15 mouse cellular contexts compared by ENCODE assay signal in the genomic region with DNA sequence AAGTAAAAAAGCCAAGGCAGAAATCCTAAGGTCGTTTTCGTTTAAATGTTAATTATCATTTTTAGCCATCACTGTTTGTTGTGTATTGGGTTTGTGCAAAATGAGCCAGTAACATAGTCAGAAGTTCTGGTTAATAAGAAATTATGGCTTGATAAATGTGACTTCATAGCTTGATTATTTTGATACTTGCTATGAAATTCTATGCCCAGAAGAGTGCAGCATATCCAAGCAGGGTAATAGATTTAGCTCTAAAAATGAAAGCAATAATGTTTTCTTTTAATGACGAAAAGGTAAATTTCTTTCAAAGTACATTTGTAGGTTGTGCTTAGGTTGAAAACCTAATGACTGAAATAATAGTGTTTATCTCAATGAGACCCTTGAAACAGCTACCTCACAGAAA. TPM values are rescaled to one million over a fixed set of nuclear protein-coding genes. Genes with fewer than 3 reads are reported as not detected.
DNase-seq lines count a peak whose midpoint lies in the region; ATAC-seq and TF ChIP-seq lines count a peak whose summit lies in the region.
"Had no signal": no experiment of that assay in that cellular context is flagged by ENCODE, and none has a peak within 500 bp of the region (broad histone marks: within the 10 kb centered on the region; RNA-seq: fewer than 3 reads in every experiment).

No protein-coding gene starts in this region.

- no peak overlapping the region for H3K27ac ChIP-seq in forebrain, embryonic 14.5 days (ENCODE audit: low read depth, low read length)
- no peak overlapping the region for H3K27ac ChIP-seq in forebrain, embryonic 12.5 days
- no peak overlapping the region for H3K27ac ChIP-seq in hindbrain, postnatal 0 days
- no peak overlapping the region for H3K27ac ChIP-seq in hindbrain, embryonic 13.5 days
- H3K27ac ChIP-seq in neural tube, embryonic 15.5 days (replicated peaks), result no peak overlapping the region
- no peak overlapping the region for H3K27ac ChIP-seq in stomach, postnatal 0 days (replicated peaks)
- H3K27ac ChIP-seq: embryonic facial prominence, embryonic 13.5 days; midbrain, embryonic 15.5 days had no signal

- 72% methylated on average over 3 of the region's 3 CpGs for WGBS in forebrain, embryonic 14.5 days
- 64% methylated on average over 3 of the region's 3 CpGs for WGBS in forebrain, embryonic 12.5 days
- WGBS in hindbrain, postnatal 0 days, result 54% methylated on average over 3 of the region's 3 CpGs
- 63% methylated on average over 3 of the region's 3 CpGs for WGBS in hindbrain, embryonic 13.5 days
- 63% methylated on average over 3 of the region's 3 CpGs for WGBS in neural tube, embryonic 15.5 days
- WGBS in stomach, postnatal 0 days, result 48% methylated on average over 3 of the region's 3 CpGs

- peak; percentile 50 for TF ChIP-seq CTCF in hindbrain, postnatal 0 days (IDR thresholded peaks at IDR 0.05; ENCODE audit: low read depth)
- peak; percentile 71 for TF ChIP-seq CTCF in stomach, postnatal 0 days (IDR thresholded peaks at IDR 0.05; ENCODE audit: low read depth)

- no peak for TF ChIP-seq EP300 in stomach, postnatal 0 days (optimal IDR thresholded peaks at IDR 0.05)

- 0 out of 2 replicates have a peak, but pooled peaks cover 17% of the 10 kb centered on the region for H3K27me3 ChIP-seq in forebrain, embryonic 14.5 days (replicated peaks; ENCODE audit: control insufficient read depth, insufficient read depth, low read length)
- peaks cover 36% of the 10 kb centered on the region for H3K27me3 ChIP-seq in forebrain, embryonic 12.5 days
- H3K27me3 ChIP-seq in hindbrain, postnatal 0 days (ENCODE audit: insufficient read depth, low read length), result no peaks in the 10 kb centered on the region
- peaks cover 24% of the 10 kb centered on the region for H3K27me3 ChIP-seq in hindbrain, embryonic 13.5 days
- H3K27me3 ChIP-seq in neural tube, embryonic 15.5 days (replicated peaks), result no peaks in the 10 kb centered on the region
- no peaks in the 10 kb centered on the region for H3K27me3 ChIP-seq in stomach, postnatal 0 days (ENCODE audit: control insufficient read depth, insufficient read depth, low read length)

- no peaks in the 10 kb centered on the region for H3K9me3 ChIP-seq in forebrain, embryonic 14.5 days (replicated peaks; ENCODE audit: control insufficient read depth, low read length)
- H3K9me3 ChIP-seq in forebrain, embryonic 12.5 days, result no peaks in the 10 kb centered on the region
- no peaks in the 10 kb centered on the region for H3K9me3 ChIP-seq in hindbrain, postnatal 0 days (ENCODE audit: low read length)
- H3K9me3 ChIP-seq in hindbrain, embryonic 13.5 days, result no peaks in the 10 kb centered on the region
- no peaks in the 10 kb centered on the region for H3K9me3 ChIP-seq in neural tube, embryonic 15.5 days (replicated peaks)
- H3K9me3 ChIP-seq in stomach, postnatal 0 days (ENCODE audit: control insufficient read depth, low read length), result no peaks in the 10 kb centered on the region
- H3K9me3 ChIP-seq: embryonic facial prominence, embryonic 13.5 days; midbrain, embryonic 15.5 days had no signal

- no peak for ATAC-seq in forebrain, embryonic 14.5 days
- no peak for ATAC-seq in forebrain, embryonic 12.5 days (ENCODE audit: low FRiP score)
- no peak for ATAC-seq in hindbrain, postnatal 0 days
- ATAC-seq in hindbrain, embryonic 13.5 days (ENCODE audit: low FRiP score), result no peak
- no peak for ATAC-seq in neural tube, embryonic 15.5 days (ENCODE audit: low FRiP score)
- ATAC-seq in stomach, postnatal 0 days (ENCODE audit: low FRiP score, low TSS enrichment), result no peak
- ATAC-seq in frontal cortex, adult (ENCODE audit: low TSS enrichment), result no peak
- ATAC-seq: forebrain, embryonic 16.5 days; midbrain, embryonic 15.5 days had no signal

- no peak overlapping the region for H3K4me3 ChIP-seq in forebrain, embryonic 14.5 days (ENCODE audit: low read depth, low read length)
- no peak overlapping the region for H3K4me3 ChIP-seq in forebrain, embryonic 12.5 days (replicated peaks)
- H3K4me3 ChIP-seq in hindbrain, postnatal 0 days (ENCODE audit: low read length), result no peak overlapping the region
- no peak overlapping the region for H3K4me3 ChIP-seq in hindbrain, embryonic 13.5 days
- no peak overlapping the region for H3K4me3 ChIP-seq in neural tube, embryonic 15.5 days (replicated peaks)
- no peak overlapping the region for H3K4me3 ChIP-seq in stomach, postnatal 0 days (ENCODE audit: low read depth, low read length)

- H3K4me1 ChIP-seq in forebrain, embryonic 14.5 days (ENCODE audit: control insufficient read depth, insufficient read depth, low read length), result peaks cover 8% of the 10 kb centered on the region; the same call in 1 of the 2 replicates
- H3K4me1 ChIP-seq in forebrain, embryonic 12.5 days, result peaks cover 13% of the 10 kb centered on the region; the same call in 1 of the 2 replicates
- no peaks in the 10 kb centered on the region for H3K4me1 ChIP-seq in hindbrain, postnatal 0 days (ENCODE audit: insufficient read depth, low read length)
- peaks cover 28% of the 10 kb centered on the region for H3K4me1 ChIP-seq in hindbrain, embryonic 13.5 days (replicated peaks)
- peaks cover 21% of the 10 kb centered on the region for H3K4me1 ChIP-seq in neural tube, embryonic 15.5 days
- 0 out of 2 replicates have a peak, but pooled peaks cover 4% of the 10 kb centered on the region for H3K4me1 ChIP-seq in stomach, postnatal 0 days (replicated peaks; ENCODE audit: control insufficient read depth, insufficient read depth)

- H3K4me2 ChIP-seq in forebrain, embryonic 14.5 days (ENCODE audit: low read length), result no peak overlapping the region
- no peak overlapping the region for H3K4me2 ChIP-seq in forebrain, embryonic 12.5 days
- H3K4me2 ChIP-seq in hindbrain, postnatal 0 days (ENCODE audit: low read depth, low read length), result no peak overlapping the region
- no peak overlapping the region for H3K4me2 ChIP-seq in hindbrain, embryonic 13.5 days
- H3K4me2 ChIP-seq in neural tube, embryonic 15.5 days, result peak overlapping the region; percentile 99; the same call in 1 of the 2 replicates
- H3K4me2 ChIP-seq in stomach, postnatal 0 days (replicated peaks; ENCODE audit: low read depth), result no peak overlapping the region

- DNase-seq in forebrain, embryonic 14.5 days (ENCODE audit: low spot score), result peak; percentile 5
- peak; percentile 32 for DNase-seq in hindbrain, postnatal 0 days (ENCODE audit: low spot score)
- no peak for DNase-seq in neural tube, embryonic 10.5 days (ENCODE audit: extremely low spot score, low spot score)
- DNase-seq in stomach, postnatal 0 days (ENCODE audit: low spot score), result no peak
- DNase-seq: B cell, adult 2 months; cerebellum, adult 9-11 months; kidney, adult 9 months had no signal

- no peaks in the 10 kb centered on the region for H3K36me3 ChIP-seq in forebrain, embryonic 14.5 days (ENCODE audit: control insufficient read depth, insufficient read depth, low read length)
- H3K36me3 ChIP-seq in forebrain, embryonic 12.5 days (replicated peaks), result no peaks in the 10 kb centered on the region
- no peaks in the 10 kb centered on the region for H3K36me3 ChIP-seq in hindbrain, postnatal 0 days (ENCODE audit: insufficient read depth, low read length)
- no peaks in the 10 kb centered on the region for H3K36me3 ChIP-seq in hindbrain, embryonic 13.5 days
- no peaks in the 10 kb centered on the region for H3K36me3 ChIP-seq in neural tube, embryonic 15.5 days
- H3K36me3 ChIP-seq in stomach, postnatal 0 days (ENCODE audit: control insufficient read depth, insufficient read depth, low read length), result no peaks in the 10 kb centered on the region
- H3K36me3 ChIP-seq: embryonic facial prominence, embryonic 13.5 days; midbrain, embryonic 15.5 days had no signal

- no peak overlapping the region for H3K9ac ChIP-seq in forebrain, embryonic 14.5 days (ENCODE audit: low read length)
- no peak overlapping the region for H3K9ac ChIP-seq in forebrain, embryonic 12.5 days
- no peak overlapping the region for H3K9ac ChIP-seq in hindbrain, postnatal 0 days (replicated peaks; ENCODE audit: low read length)
- H3K9ac ChIP-seq in hindbrain, embryonic 13.5 days, result no peak overlapping the region
- no peak overlapping the region for H3K9ac ChIP-seq in neural tube, embryonic 15.5 days (replicated peaks)
- no peak overlapping the region for H3K9ac ChIP-seq in stomach, postnatal 0 days (ENCODE audit: low read length)
- H3K9ac ChIP-seq: embryonic facial prominence, embryonic 13.5 days; lung, embryonic 14.5 days; midbrain, embryonic 15.5 days had no signal

RNA-seq across cellular contexts. Expression of a gene that starts 0.6 kb away (rescaled TPM):
- polyA plus RNA-seq in forebrain, embryonic 14.5 days (2014; fragmentation: Nextera tagmentation; extraction: Ambion mirVana), result 2.0 and 2.5 TPM in 2 replicates
- polyA plus RNA-seq in forebrain, embryonic 12.5 days (2016; fragmentation: Nextera tagmentation; extraction: Ambion mirVana), result 1.8 and 1.9 TPM in 2 replicates
- total RNA-seq in hindbrain, postnatal 0 days (2014; rRNA removed), result 15.1 and 16.1 TPM in 2 replicates
- polyA plus RNA-seq in hindbrain, postnatal 0 days (2015; fragmentation: Nextera tagmentation; extraction: Ambion mirVana), result 4.2 and 4.3 TPM in 2 replicates
- 3.4 and 3.5 TPM in 2 replicates for polyA plus RNA-seq in hindbrain, embryonic 13.5 days (2015; fragmentation: Nextera tagmentation; extraction: Ambion mirVana)
- 5.3 TPM in 2 replicates for polyA plus RNA-seq in neural tube, embryonic 15.5 days (2015; fragmentation: Nextera tagmentation; extraction: Ambion mirVana)
- polyA plus RNA-seq in stomach, postnatal 0 days (2015; fragmentation: Nextera tagmentation; extraction: Ambion mirVana), result 11.0 and 11.1 TPM in 2 replicates

Comparison
In these comparisons a context has a peak if more than half of its experiments do, and no peak if none do; other contexts are left out.
1. DNase-seq: peak in forebrain, embryonic 14.5 days (single experiment) and hindbrain, postnatal 0 days (single experiment); none in neural tube, embryonic 10.5 days (single experiment) and stomach, postnatal 0 days (single experiment).